Mouse (Mus musculus) neural tube, embryonic 12.5 days (tissue): ENCODE results near the gene H2afx. TPM values are rescaled to one million over a fixed set of nuclear protein-coding genes. Genes with fewer than 3 reads are reported as not detected.
"Not testable (repeated sequence)": the region's sequence is repeated elsewhere in the genome, so short reads cannot be mapped to it uniquely, and the experiment has no call there.

Experiments
- ATAC-seq: fragments of 200-750 bp; cut with Nextera tagmentation; 2 replicates; pipeline ENCODE4 v1.8.0; 2017; ENCODE audit warnings: low read depth, mild to moderate bottlenecking, moderate TSS enrichment, moderate library complexity; ENCODE audit not compliant: low FRiP score
- H3K27ac ChIP-seq: fragments of 300-500 bp; sonication (generic); 2 replicates; pipeline ENCODE4 v1.5.1; 2016
- H3K27me3 ChIP-seq: fragments of 300-500 bp; sonication (generic); replicated peaks from 2 replicates; pipeline ENCODE4 v1.6.1; 2016; ENCODE audit warnings: mild to moderate bottlenecking
- H3K36me3 ChIP-seq: fragments of 300-500 bp; sonication (generic); 2 replicates; pipeline ENCODE4 v1.6.1; 2016; ENCODE audit warnings: mild to moderate bottlenecking
- H3K4me1 ChIP-seq: fragments of 300-500 bp; sonication (generic); 2 replicates; pipeline ENCODE4 v1.6.1; 2016
- H3K4me2 ChIP-seq: fragments of 300-500 bp; sonication (generic); replicated peaks from 2 replicates; pipeline ENCODE4 v1.6.1; 2016; ENCODE audit warnings: mild to moderate bottlenecking
- H3K4me3 ChIP-seq: fragments of 300-500 bp; sonication (generic); 2 replicates; pipeline ENCODE4 v1.5.1; 2016
- H3K9ac ChIP-seq: fragments of 300-500 bp; sonication (generic); 2 replicates; pipeline ENCODE4 v1.6.1; 2016; ENCODE audit warnings: mild to moderate bottlenecking
- H3K9me3 ChIP-seq: fragments of 300-500 bp; sonication (generic); 2 replicates; pipeline ENCODE4 v1.6.1; 2016; ENCODE audit warnings: mild to moderate bottlenecking
- WGBS: fragments of 180-500 bp; shearing (Covaris S2); methylation state at CpG from one replicate; pipeline ENCODE4 v1.1.7; 2016; 5-methylcytosine and 5-hydroxymethylcytosine counted together
- polyA plus RNA-seq: library from polyadenylated mRNA; unstranded; fragments of >200 nt; fragmentation: Nextera tagmentation; extraction: Ambion mirVana; gene quantifications from 2 replicates; pipeline ENCODE4 v1.2.1, GENCODE M21; 2016

H2afx gene
- polyA plus RNA-seq, 1 experiment from 2014 or later, result 281 TPM

DNA sequence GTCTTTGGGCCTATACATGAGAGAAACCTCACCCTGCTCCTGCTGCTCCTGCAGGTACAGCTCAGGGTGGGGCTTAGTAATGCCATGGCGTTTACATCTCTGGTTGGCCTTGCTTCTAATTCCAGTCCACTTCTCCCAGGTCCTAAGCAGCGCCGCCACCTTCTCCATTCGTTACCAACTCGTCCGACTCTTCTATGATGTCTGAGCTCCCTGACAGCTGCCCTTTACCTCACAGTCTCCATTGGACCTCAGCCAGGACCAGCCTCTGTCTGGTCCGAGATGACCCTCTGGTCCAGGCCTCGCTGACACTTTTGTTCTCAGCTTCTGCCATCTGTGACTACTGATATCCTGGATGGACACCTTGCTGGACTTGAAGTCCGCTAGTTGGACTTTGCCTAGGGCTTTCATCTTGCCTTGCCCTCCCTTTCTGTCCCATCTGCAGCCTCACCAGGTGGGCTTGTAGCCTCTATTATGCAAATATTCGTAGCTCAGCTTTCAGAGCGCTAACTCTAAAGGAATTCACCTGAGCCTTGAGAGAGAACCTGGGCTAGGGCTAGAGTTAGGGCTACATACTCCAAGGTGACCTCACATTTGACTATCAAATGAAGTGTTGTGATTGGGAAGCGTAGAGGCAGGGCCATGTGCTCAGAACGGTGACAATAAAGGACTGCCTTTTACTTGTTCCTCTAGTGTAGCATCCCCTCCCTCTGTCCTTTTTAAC lies 1.4 kb upstream of the H2afx start:
- H3K4me2 ChIP-seq, result no peak overlapping the region
- WGBS, result 97% methylated on average over 13 of the region's 13 CpGs
- H3K9ac ChIP-seq, result no peak overlapping the region
- ATAC-seq, result no peak
- no peaks in the 10 kb centered on the region for H3K27me3 ChIP-seq
- H3K4me3 ChIP-seq, result 0 out of 2 replicates have a peak overlapping the region, but pooled peaks have one; percentile 1
- no peak overlapping the region for H3K27ac ChIP-seq
- H3K36me3 ChIP-seq, result peaks cover 44% of the 10 kb centered on the region
- no peaks in the 10 kb centered on the region for H3K9me3 ChIP-seq
- peaks cover 22% of the 10 kb centered on the region for H3K4me1 ChIP-seq

DNA sequence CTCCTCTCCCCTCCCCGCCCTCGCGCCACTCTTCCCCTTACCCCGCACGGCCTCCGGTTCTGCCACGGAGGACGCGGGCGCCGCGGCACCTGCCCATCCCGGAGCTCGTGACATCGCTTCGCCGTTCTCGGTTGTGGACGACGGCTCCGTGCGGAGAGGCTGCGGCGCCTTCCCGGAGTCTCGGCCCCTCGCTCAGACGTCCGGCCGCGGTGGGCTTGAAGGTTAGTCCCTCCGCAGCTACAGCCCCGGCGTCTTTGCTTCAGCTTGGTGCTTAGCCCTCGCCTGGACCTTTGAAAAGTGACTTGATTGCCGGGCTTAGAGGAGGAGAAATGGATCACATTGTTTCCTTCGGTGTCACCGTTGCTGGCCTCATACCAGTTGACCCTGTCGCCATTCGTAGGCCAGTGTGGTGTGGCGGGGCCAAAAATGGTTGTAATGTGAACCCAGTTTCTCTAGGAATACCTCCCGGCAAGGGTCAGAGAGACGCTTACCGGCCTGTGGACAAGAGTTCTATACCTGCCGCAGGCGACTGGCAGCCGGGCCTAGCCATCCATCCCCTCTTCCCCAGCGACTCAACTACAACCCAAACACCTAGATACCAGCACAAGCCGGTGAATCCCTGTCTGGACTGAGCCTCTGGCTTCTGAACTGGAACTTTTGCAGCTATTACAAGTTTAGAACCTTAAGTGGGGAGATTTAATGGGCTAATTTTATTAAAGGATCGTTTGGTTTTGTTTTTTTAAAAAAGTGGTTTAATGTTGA lies 1.0 kb downstream of the H2afx start:
- Histone ChIP-seq H3K27ac (peak overlapping the region; percentile 89), H3K9ac (peak overlapping the region; percentile 97), H3K27me3 (no peaks in the 10 kb centered on the region), H3K9me3 (no peaks in the 10 kb centered on the region), H3K4me1 (peaks cover 22% of the 10 kb centered on the region), H3K4me2 (peak overlapping the region; percentile 83), H3K4me3 (peak overlapping the region; percentile 91), H3K36me3 (peaks cover 38% of the 10 kb centered on the region)
- no peak; the same call in 1 of the 2 replicates for ATAC-seq
- under 1% methylated on average over 50 of the region's 50 CpGs for WGBS

DNA sequence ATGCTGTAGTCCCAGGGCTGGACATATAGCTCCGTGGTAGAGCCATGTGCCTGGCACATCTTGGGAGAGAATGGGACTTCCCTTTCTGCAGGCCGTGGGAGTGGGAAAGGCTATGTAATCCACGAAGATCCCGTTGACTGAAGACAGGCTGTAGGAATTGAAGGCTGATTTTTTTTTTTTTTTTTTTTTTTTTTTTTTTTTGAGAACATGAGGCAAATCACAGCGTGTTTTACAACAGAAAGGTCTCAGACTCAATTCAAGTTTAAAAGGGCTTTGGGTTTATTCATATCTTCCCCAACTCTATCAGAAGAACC lies 1.6 kb downstream of the H2afx start:
- H3K4me3 ChIP-seq, result peak overlapping the region; percentile 91
- H3K27me3 ChIP-seq, result no peaks in the 10 kb centered on the region
- H3K27ac ChIP-seq, result peak overlapping the region; percentile 89; the same call in 1 of the 2 replicates
- H3K9ac ChIP-seq, result peak overlapping the region; percentile 97
- no peaks in the 10 kb centered on the region for H3K9me3 ChIP-seq
- no peak for ATAC-seq
- peaks cover 37% of the 10 kb centered on the region for H3K36me3 ChIP-seq
- 2% methylated on average over 5 of the region's 5 CpGs for WGBS
- H3K4me2 ChIP-seq, result peak overlapping the region; percentile 83
- H3K4me1 ChIP-seq, result peaks cover 22% of the 10 kb centered on the region

DNA sequence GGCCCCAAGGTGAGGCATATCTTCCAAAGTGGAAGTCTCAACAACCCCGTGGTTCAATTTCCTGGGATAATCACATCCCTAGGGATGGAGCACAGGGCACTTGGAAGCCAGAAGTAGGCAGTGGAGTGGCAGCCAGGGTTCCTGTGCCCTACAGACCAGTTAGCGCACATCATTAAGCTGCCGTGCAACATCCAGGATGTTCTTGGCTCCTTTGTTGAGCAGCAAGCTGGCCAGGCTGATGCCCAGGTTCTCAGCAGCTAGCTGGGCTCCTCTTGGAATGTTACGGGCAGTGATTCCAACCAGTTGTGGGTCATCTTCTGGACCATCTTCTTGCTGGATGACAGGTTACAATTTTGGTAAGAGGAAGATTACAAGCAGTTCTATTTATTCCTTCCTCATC lies 2.0 kb downstream of the H2afx start:
- peak overlapping the region; percentile 91 for H3K4me3 ChIP-seq
- not testable (repeated sequence) for H3K27ac ChIP-seq, H3K9me3 ChIP-seq, ATAC-seq, H3K27me3 ChIP-seq
- H3K4me2 ChIP-seq, result peak overlapping the region; percentile 83
- H3K4me1 ChIP-seq, result peaks cover 22% of the 10 kb centered on the region
- H3K36me3 ChIP-seq, result peaks cover 39% of the 10 kb centered on the region
- 26% methylated on average over 4 of the region's 4 CpGs for WGBS
- H3K9ac ChIP-seq, result peak overlapping the region; percentile 47; the same call in 1 of the 2 replicates

DNA sequence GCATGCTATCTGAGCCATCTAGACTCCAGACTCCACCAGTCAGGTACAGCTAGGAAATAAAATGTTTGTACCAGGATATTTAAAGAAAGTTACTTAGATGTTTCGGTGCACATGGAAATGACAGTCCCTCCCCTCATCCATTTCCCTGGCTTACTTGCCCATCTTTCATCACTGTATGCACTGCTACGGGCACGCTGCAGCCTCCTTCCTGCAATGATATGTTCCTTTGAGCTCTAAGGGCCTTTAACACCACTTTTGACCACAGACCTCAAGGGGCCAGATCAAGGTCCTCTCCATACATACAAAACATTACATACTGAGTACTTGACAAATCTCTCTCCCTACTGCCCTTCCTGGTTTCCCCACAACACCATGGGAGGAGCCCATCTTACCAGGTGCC lies 2.5 kb downstream of the H2afx start:
- Histone ChIP-seq H3K27ac (no peak overlapping the region), H3K9me3 (no peaks in the 10 kb centered on the region), H3K4me1 (peaks cover 22% of the 10 kb centered on the region), H3K36me3 (peaks cover 35% of the 10 kb centered on the region), H3K27me3 (no peaks in the 10 kb centered on the region), H3K9ac (peak overlapping the region; percentile 47; the same call in 1 of the 2 replicates), H3K4me2 (peak overlapping the region; percentile 83), H3K4me3 (peak overlapping the region; percentile 91; the same call in 1 of the 2 replicates)
- WGBS, result 74% methylated on average over 3 of the region's 3 CpGs
- ATAC-seq, result no peak

DNA sequence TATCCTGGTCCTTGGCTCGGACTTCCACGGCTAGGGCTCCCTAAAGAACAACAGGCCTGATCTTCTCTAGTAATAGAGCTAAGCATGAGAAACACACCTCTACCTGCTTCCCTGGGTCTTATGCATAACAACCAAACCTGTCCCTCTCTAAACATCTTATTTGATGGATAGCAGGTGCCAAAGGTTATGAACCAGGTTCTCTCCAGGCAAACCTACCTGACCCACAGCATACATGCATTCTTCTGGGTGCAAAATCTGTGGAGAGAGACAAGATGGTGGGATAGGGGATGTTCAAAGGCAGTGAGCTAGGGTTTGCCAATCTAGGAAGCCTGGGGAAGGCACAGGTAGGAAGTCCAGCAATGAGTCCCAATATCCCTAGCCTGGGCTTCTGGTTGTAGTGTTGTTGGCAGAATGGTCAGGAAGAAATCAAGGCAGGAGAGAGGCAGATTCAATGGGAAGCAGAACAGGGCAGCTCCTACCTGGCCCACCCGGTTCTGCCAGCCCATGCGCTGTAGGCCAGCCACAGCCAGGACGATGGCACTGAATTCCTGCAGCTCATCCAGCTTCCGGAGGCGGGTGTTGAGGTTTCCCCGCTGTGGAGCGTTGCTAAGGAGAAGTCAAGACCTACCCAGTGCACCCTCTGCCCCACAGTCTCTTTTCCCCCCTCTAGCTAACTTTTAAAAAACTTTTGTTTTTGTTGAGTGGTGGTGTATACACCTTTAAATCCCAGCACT lies 3.1 kb downstream of the H2afx start:
- Histone ChIP-seq H3K4me1 (peaks cover 23% of the 10 kb centered on the region), H3K9me3 (no peaks in the 10 kb centered on the region), H3K27ac (no peak overlapping the region), H3K4me2 (peak overlapping the region; percentile 83), H3K36me3 (peaks cover 30% of the 10 kb centered on the region), H3K4me3 (no peak overlapping the region), H3K27me3 (no peaks in the 10 kb centered on the region), H3K9ac (no peak overlapping the region)
- 65% methylated on average over 9 of the region's 9 CpGs for WGBS
- ATAC-seq, result no peak

DNA sequence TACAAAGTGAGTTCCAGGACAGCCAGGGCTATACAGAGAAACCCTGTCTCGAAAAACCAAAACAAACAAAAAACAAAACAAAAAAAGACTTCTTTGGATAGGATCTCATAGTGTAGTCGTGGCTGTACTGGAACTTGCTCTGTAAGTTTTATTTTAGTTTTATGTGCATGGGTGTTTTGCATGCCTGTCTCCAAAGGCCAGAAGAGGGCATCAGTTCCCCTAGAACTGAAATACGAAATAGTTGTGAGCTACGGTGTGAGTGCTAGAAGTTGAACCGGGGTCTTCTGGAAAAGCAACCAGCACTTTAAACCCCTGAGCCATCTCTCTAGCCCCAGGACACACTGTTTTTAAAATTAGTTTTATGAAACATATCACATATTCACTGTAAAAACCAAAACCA lies 4.1 kb downstream of the H2afx start:
- H3K4me2 ChIP-seq, result no peak overlapping the region
- no peak overlapping the region for H3K9ac ChIP-seq
- no peak overlapping the region for H3K27ac ChIP-seq
- no peaks in the 10 kb centered on the region for H3K9me3 ChIP-seq
- 88% methylated on average over 5 of the region's 5 CpGs for WGBS
- no peak for ATAC-seq
- H3K4me1 ChIP-seq, result peaks cover 31% of the 10 kb centered on the region
- no peak overlapping the region for H3K4me3 ChIP-seq
- no peaks in the 10 kb centered on the region for H3K27me3 ChIP-seq
- H3K36me3 ChIP-seq, result peaks cover 20% of the 10 kb centered on the region

DNA sequence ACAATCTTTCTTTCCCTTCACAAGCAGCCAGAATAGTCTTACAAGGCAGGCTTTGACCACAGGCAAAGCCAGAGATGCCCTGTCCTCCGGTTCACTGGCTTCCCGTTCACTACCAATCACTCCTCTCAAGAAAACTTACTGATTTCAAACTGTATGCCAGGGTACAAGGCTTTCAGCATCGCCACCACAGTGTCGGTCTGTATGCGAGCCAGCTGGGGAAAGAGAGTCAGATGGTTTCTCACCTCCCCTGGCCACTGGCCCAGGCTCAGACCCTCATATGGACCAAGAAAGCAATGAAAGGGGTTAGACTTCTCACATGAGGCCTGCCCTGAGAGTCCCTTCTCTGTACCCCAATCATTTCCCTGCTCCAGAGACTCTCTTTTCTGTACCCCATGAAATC lies 7.0 kb downstream of the H2afx start:
- no peak overlapping the region for H3K9ac ChIP-seq
- 89% methylated on average over 5 of the region's 5 CpGs for WGBS
- no peak overlapping the region for H3K4me3 ChIP-seq
- no peak overlapping the region for H3K27ac ChIP-seq
- H3K27me3 ChIP-seq, result no peaks in the 10 kb centered on the region
- H3K4me1 ChIP-seq, result peaks cover 24% of the 10 kb centered on the region
- ATAC-seq, result no peak
- no peak overlapping the region for H3K4me2 ChIP-seq
- no peaks in the 10 kb centered on the region for H3K9me3 ChIP-seq
- H3K36me3 ChIP-seq, result peaks cover 16% of the 10 kb centered on the region; the same call in 1 of the 2 replicates

DNA sequence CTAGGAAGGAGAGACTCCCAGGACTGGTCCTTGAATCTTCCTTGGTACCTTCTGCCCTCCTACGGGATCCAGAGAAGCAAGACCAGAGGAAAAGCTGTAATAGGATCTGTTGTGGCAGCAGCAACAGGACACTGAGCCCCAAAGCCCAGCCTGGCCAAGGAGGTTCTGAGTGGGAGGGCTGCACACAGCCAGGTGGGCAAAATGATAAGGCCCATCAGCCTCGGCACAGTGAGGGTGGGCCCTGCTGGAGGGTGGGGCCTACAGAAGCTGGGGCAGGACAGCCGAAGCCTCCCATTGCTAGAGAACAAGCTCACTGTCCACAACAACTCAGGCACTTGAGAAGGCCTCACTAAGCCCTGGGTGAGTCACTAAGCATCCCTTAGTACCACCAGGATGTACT lies 7.7 kb downstream of the H2afx start:
- Histone ChIP-seq H3K4me2 (0 out of 2 replicates have a peak overlapping the region, but pooled peaks have one; percentile 5), H3K27ac (no peak overlapping the region), H3K4me3 (no peak overlapping the region; the same call in 1 of the 2 replicates), H3K27me3 (no peaks in the 10 kb centered on the region), H3K36me3 (peaks cover 20% of the 10 kb centered on the region), H3K9me3 (no peaks in the 10 kb centered on the region), H3K9ac (no peak overlapping the region), H3K4me1 (peaks cover 17% of the 10 kb centered on the region)
- ATAC-seq, result no peak
- 86% methylated on average over 3 of the region's 3 CpGs for WGBS

DNA sequence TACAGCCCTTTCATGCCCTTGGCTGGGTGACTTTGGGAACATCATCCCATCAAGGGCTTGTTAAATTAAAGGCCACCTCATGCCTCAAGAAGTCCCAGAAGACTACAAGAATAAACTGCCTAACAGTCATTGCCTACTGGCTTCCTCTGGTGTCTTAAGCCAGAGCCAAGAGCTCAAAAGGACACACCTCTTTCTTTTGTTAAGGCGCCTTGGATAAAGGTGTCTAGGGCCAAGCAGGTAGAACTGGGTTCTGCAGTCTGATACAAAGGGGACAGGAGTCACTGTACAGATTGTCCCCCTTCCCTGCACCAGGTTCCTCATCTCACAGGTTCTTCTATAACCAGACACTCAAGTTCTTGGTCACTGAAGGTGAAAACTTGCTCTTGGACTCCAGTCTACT lies 8.1 kb downstream of the H2afx start:
- peaks cover 24% of the 10 kb centered on the region for H3K36me3 ChIP-seq
- 94% methylated on average over 1 of the region's 1 CpGs for WGBS
- H3K9ac ChIP-seq, result no peak overlapping the region
- peak overlapping the region; percentile 64; the same call in 1 of the 2 replicates for H3K4me2 ChIP-seq
- ATAC-seq, result no peak
- H3K4me1 ChIP-seq, result peaks cover 12% of the 10 kb centered on the region
- no peak overlapping the region for H3K27ac ChIP-seq
- H3K27me3 ChIP-seq, result no peaks in the 10 kb centered on the region
- no peak overlapping the region; the same call in 1 of the 2 replicates for H3K4me3 ChIP-seq
- no peaks in the 10 kb centered on the region for H3K9me3 ChIP-seq

DNA sequence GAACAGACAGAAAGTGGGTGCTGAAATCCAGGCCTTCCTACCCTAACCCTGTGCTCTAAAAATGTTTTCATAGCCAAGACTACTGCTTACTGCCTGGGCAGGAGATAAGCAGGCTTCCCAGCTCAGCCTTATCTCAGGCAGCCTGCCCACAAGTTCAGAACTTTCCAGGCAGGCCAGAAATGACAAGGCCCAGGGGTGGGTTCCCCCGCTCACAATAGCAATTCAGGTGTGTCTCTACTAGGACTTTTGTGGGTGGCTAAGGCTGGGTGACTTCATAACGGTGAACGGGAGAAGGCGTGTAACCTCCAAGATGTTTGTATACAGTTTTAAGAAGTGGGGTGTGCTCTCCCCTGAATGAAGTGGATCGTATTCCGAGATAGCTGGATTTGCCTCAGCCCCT lies 8.8 kb downstream of the H2afx start:
- Histone ChIP-seq H3K4me3 (peak overlapping the region; percentile 76), H3K36me3 (peaks cover 31% of the 10 kb centered on the region), H3K27ac (peak overlapping the region; percentile 7; the same call in 1 of the 2 replicates), H3K4me1 (peaks cover 9% of the 10 kb centered on the region), H3K27me3 (no peaks in the 10 kb centered on the region), H3K4me2 (peak overlapping the region; percentile 64), H3K9me3 (no peaks in the 10 kb centered on the region), H3K9ac (peak overlapping the region; percentile 71)
- peak; percentile 19; the same call in 1 of the 2 replicates for ATAC-seq
- 12% methylated on average over 6 of the region's 6 CpGs for WGBS
